Mouse (Mus musculus) lung, postnatal 0 days (tissue): ENCODE results near the gene Gmppa. TPM values are rescaled to one million over a fixed set of nuclear protein-coding genes. Genes with fewer than 3 reads are reported as not detected.

Source experiments
- ATAC-seq: fragments of 200-750 bp; cut with Nextera tagmentation; 2 replicates; pipeline ENCODE4 v1.8.0; 2017; ENCODE audit warnings: moderate library complexity
- DNase-seq: peaks from one replicate; pipeline ENCODE4 v3.0.0-alpha.2; 2016; ENCODE audit warnings: low spot score
- H3K27ac ChIP-seq: fragments of 300-500 bp; sonication (generic); 2 replicates; pipeline ENCODE4 v1.5.1; 2014; ENCODE audit warnings: antibody characterized with exemption, mild to moderate bottlenecking, low read length, mixed read lengths
- H3K27me3 ChIP-seq: fragments of 300-500 bp; sonication (generic); replicated peaks from 2 replicates; pipeline ENCODE4 v1.6.1; 2014; ENCODE audit warnings: low read length, mixed read lengths; ENCODE audit not compliant: insufficient read depth
- H3K36me3 ChIP-seq: fragments of 300-500 bp; sonication (generic); 2 replicates; pipeline ENCODE4 v1.6.1; 2014; ENCODE audit warnings: low read length, mixed read lengths; ENCODE audit not compliant: insufficient read depth
- H3K4me1 ChIP-seq: fragments of 300-500 bp; sonication (generic); 2 replicates; pipeline ENCODE4 v1.6.1; 2014; ENCODE audit warnings: antibody characterized with exemption, low read depth, low read length, mixed read lengths; ENCODE audit not compliant: insufficient read depth
- H3K4me2 ChIP-seq: fragments of 300-500 bp; sonication (generic); replicated peaks from 2 replicates; pipeline ENCODE4 v1.6.1; 2014; ENCODE audit warnings: low read depth, mild to moderate bottlenecking, low read length, moderate library complexity, mixed read lengths
- H3K4me3 ChIP-seq: fragments of 300-500 bp; sonication (generic); 2 replicates; pipeline ENCODE4 v1.5.1; 2014; ENCODE audit warnings: low read depth, low read length
- H3K9ac ChIP-seq: fragments of 300-500 bp; sonication (generic); replicated peaks from 2 replicates; pipeline ENCODE4 v1.6.1; 2014; ENCODE audit warnings: low read depth, mild to moderate bottlenecking
- H3K9me3 ChIP-seq: fragments of 300-500 bp; sonication (generic); 2 replicates; pipeline ENCODE4 v1.6.1; 2016; ENCODE audit warnings: low read length, mixed read lengths
- CTCF ChIP-seq: IDR thresholded peaks from 2 replicates; pipeline ENCODE4 v1.5.1; 2016; ENCODE audit warnings: antibody characterized with exemption, mild to moderate bottlenecking
- EP300 ChIP-seq: IDR thresholded peaks from 2 replicates; pipeline ENCODE4 v1.6.1; 2016; ENCODE audit warnings: antibody characterized with exemption, mild to moderate bottlenecking, control low read depth
- WGBS: fragments of 180-500 bp; shearing (Covaris S2); extraction: QIAGEN DNeasy Blood & Tissue Kit; methylation state at CpG from one replicate; pipeline ENCODE4 v1.1.7; 2014; 5-methylcytosine and 5-hydroxymethylcytosine counted together
- polyA plus RNA-seq: library from polyadenylated mRNA; unstranded; fragments of >200 nt; fragmentation: Nextera tagmentation; extraction: Ambion mirVana; gene quantifications from 2 replicates; pipeline ENCODE4 v1.2.1, GENCODE M21; 2015

The Gmppa gene
- polyA plus RNA-seq, 1 experiment from 2014 or later, result 58.9 TPM

GRCm38 (mm10) chr1:75457710-75458024 lies 21.9 kb downstream of the Gmppa start:
- TF ChIP-seq CTCF, result no peak
- no peak for TF ChIP-seq EP300
- no peak overlapping the region for H3K27ac ChIP-seq
- no peak for ATAC-seq
- DNase-seq, result no peak
- peaks cover 17% of the 10 kb centered on the region; the same call in 1 of the 2 replicates for H3K27me3 ChIP-seq
- no peak overlapping the region for H3K4me3 ChIP-seq
- H3K4me2 ChIP-seq, result no peak overlapping the region
- no peak overlapping the region for H3K9ac ChIP-seq
- no peaks in the 10 kb centered on the region for H3K9me3 ChIP-seq
- peaks cover 4% of the 10 kb centered on the region; the same call in 1 of the 2 replicates for H3K4me1 ChIP-seq
- 7% methylated on average over 5 of the region's 10 CpGs for WGBS
- no peaks in the 10 kb centered on the region for H3K36me3 ChIP-seq

DNA sequence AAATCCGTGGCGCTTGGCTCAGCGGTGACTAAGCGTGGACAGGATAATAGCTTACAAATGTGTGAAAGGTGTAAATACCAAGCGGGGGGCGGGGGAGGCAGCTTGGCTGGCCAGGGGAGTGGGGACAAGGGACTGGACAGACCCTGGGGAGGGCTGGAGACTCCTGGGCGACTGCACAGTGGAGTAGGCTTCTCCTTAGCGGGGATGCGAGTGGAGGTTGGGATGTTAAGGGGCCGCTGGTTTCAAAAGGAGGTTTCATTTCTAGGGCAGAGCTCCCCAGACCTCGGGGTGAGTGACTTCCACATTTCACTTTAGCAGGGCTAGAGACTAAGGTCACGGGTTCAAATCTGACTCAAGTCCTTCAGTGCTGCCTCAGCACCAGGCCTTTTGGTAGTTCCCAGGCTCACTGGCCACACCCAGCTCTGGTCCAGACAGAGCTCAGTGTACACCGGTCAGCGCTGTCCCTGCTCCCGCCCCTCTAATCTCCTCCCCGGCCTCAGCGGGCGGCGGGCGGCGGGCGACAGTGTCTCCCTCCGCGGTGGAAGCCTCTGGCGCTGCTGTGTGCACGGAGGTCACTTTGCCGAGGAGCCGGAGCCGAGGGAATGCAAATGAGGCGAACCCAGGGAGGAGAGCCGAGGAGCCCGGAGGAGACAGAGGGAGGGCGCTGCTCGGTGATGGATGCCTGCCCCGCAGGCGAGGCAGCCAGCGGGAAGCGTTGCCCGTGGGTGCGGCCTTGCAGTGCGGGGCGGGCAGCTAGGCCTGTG lies 22.5 kb downstream of the Gmppa start:
- WGBS, result 2% methylated on average over 41 of the region's 42 CpGs
- peak overlapping the region; percentile 50 for H3K4me2 ChIP-seq
- H3K9ac ChIP-seq, result no peak overlapping the region
- DNase-seq (peak; percentile 36), ATAC-seq (peak; percentile 62)
- H3K4me3 ChIP-seq, result peak overlapping the region; percentile 21; the same call in 1 of the 2 replicates
- TF ChIP-seq CTCF, result no peak; the same call in 1 of the 2 replicates
- H3K27ac ChIP-seq, result no peak overlapping the region
- H3K36me3 ChIP-seq, result no peaks in the 10 kb centered on the region
- peaks cover 13% of the 10 kb centered on the region; the same call in 1 of the 2 replicates for H3K27me3 ChIP-seq
- peaks cover 4% of the 10 kb centered on the region; the same call in 1 of the 2 replicates for H3K4me1 ChIP-seq
- no peaks in the 10 kb centered on the region for H3K9me3 ChIP-seq

GRCm38 (mm10) chr1:75458789-75459684 lies 23.3 kb downstream of the Gmppa start:
- H3K4me3 ChIP-seq, result peak overlapping the region; percentile 21; the same call in 1 of the 2 replicates
- peaks cover 15% of the 10 kb centered on the region; the same call in 1 of the 2 replicates for H3K27me3 ChIP-seq
- H3K9ac ChIP-seq, result no peak overlapping the region
- ATAC-seq (0 out of 2 replicates have a peak, but pooled peaks have one; percentile 12), DNase-seq (peak; percentile 42)
- H3K27ac ChIP-seq, result no peak overlapping the region
- 8% methylated on average over 23 of the region's 23 CpGs for WGBS
- H3K36me3 ChIP-seq, result no peaks in the 10 kb centered on the region
- TF ChIP-seq EP300 (no peak), CTCF (no peak)
- peaks cover 4% of the 10 kb centered on the region; the same call in 1 of the 2 replicates for H3K4me1 ChIP-seq
- no peaks in the 10 kb centered on the region for H3K9me3 ChIP-seq
- peak overlapping the region; percentile 50 for H3K4me2 ChIP-seq

- Histone ChIP-seq H3K27me3 (peaks cover 15% of the 10 kb centered on the region; the same call in 1 of the 2 replicates), H3K9me3 (no peaks in the 10 kb centered on the region), H3K9ac (no peak overlapping the region), H3K4me2 (no peak overlapping the region), H3K36me3 (no peaks in the 10 kb centered on the region), H3K27ac (no peak overlapping the region), H3K4me3 (no peak overlapping the region), H3K4me1 (peaks cover 4% of the 10 kb centered on the region; the same call in 1 of the 2 replicates)
- WGBS, result 48% methylated on average over 7 of the region's 7 CpGs
- no peak for TF ChIP-seq CTCF
- TF ChIP-seq EP300, result no peak
- ATAC-seq (no peak), DNase-seq (no peak)
These were observed 24.6 kb downstream of the Gmppa start for GRCm38 (mm10) chr1:75460297-75460696.

DNA sequence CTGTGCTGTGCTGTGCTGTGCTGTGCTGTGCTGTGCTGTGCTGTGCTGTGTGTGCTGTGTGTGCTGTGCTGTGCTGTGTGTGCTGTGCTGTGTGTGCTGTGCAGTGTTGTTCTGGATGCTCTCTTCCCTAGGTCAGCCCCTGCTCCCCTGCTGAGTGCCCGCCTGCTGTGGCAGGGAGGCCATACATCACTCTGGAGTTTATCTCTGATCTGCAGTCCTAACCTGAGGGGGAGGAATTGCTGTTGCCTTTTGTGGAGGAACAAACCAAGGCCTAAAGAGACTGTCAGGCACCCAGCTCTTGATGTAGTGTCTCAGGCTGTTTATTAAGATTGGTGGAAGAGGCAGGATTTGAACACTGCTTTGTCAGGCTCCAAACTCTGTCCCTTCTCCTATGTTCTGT lies 26.9 kb downstream of the Gmppa start:
- H3K27me3 ChIP-seq, result 0 out of 2 replicates have a peak, but pooled peaks cover 8% of the 10 kb centered on the region
- ATAC-seq, result no peak

GRCm38 (mm10) chr1:75463652-75464204 lies 28.0 kb downstream of the Gmppa start:
- no peak for TF ChIP-seq CTCF
- no peak for TF ChIP-seq EP300
- DNase-seq (no peak), ATAC-seq (no peak)
- WGBS, result 76% methylated on average over 5 of the region's 5 CpGs
- Histone ChIP-seq H3K27me3 (peaks cover 8% of the 10 kb centered on the region; the same call in 1 of the 2 replicates), H3K9ac (no peak overlapping the region), H3K4me2 (no peak overlapping the region), H3K4me1 (no peaks in the 10 kb centered on the region), H3K9me3 (no peaks in the 10 kb centered on the region), H3K4me3 (no peak overlapping the region), H3K27ac (no peak overlapping the region), H3K36me3 (no peaks in the 10 kb centered on the region)

More for the DNA sequence above, 26.9 kb downstream of the Gmppa start:
- no peaks in the 10 kb centered on the region for H3K36me3 ChIP-seq
- H3K9ac ChIP-seq, result no peak overlapping the region
- H3K4me3 ChIP-seq, result no peak overlapping the region
- no peaks in the 10 kb centered on the region for H3K9me3 ChIP-seq
- peaks cover 4% of the 10 kb centered on the region; the same call in 1 of the 2 replicates for H3K4me1 ChIP-seq
- DNase-seq, result no peak
- 53% methylated on average over 1 of the region's 1 CpGs for WGBS
- H3K4me2 ChIP-seq, result no peak overlapping the region
- no peak overlapping the region for H3K27ac ChIP-seq
- TF ChIP-seq CTCF (no peak), EP300 (no peak)
